Mouse (Mus musculus): ENCODE measurements around the gene Akap1.

- TF ChIP-seq EP300 (IDR thresholded peaks at IDR 0.05; ENCODE audit: insufficient read depth, low read depth, low read length) = no peak
- no peak for TF ChIP-seq CTCF (IDR thresholded peaks at IDR 0.05)
Measured at GRCm38 (mm10) chr11:88841406-88841805, 23.0 kb downstream of the Akap1 start.

Data from heart, adult 2 months (tissue).